Mouse (Mus musculus) midbrain, embryonic 16.5 days (tissue): ENCODE results near the gene Cacna1e. TPM values are rescaled to one million over a fixed set of nuclear protein-coding genes. Genes with fewer than 3 reads are reported as not detected.

Experiments
- polyA plus RNA-seq: library from polyadenylated mRNA; unstranded; fragments of >200 nt; fragmentation: Nextera tagmentation; extraction: Ambion mirVana; gene quantifications from 2 replicates; pipeline ENCODE4 v1.2.1, GENCODE M21; 2015

Gene Cacna1e
- polyA plus RNA-seq, 1 experiment from 2014 or later = 18.2 TPM

Other genes with a start within 250 kb of the Cacna1e start
- gene Ier5, start 215.1 kb upstream of the Cacna1e start, polyA plus RNA-seq = 4.8 and 4.9 TPM in 2 replicates